Mouse (Mus musculus) testis, postnatal 10 days (tissue): ENCODE results near the gene Capns2.

Source experiments
- DNase-seq: peaks from one replicate; pipeline ENCODE4 v3.0.0; 2021; ENCODE audit warnings: low spot score

The Capns2 gene

DNA sequence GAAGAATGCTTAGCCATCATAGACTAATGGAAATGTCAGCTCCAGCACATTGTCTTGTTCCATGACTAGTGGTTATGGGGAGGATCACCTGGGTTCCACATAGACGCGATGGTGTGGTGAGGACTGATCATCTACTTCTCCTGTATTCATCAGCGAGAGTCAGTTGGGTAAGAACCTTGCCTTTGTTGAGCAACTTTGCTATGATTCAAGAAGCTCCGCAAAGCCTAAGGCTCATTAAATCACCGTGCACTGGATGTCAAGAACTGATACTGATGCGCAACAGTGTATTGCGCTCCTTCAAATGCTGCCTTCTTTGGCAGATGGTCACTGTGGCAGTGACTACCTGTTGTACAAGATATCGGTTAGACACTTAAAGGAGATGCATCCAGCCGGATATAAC is 5.3 kb downstream of the Capns2 start:
- no peak for DNase-seq

DNA sequence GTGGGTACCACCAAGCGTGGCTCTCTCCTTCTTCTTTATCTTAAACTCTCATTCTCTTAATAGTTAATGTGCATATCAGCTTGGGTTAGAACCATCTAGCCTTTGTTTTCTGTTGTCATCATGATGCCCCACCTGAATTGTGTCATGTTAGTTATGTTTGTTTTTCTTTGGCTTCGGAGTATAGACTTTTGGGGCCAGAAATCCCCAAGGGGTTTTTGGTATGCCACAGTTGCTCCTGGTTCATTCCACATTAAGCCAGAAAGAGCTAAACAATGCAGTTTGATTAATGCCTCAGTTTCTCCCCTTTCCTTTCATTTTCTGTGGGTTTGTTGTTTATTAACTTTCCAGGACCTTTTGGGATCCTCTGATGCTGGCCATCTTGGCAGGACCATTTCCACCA is 7.2 kb downstream of the Capns2 start:
- no peak for DNase-seq

DNA sequence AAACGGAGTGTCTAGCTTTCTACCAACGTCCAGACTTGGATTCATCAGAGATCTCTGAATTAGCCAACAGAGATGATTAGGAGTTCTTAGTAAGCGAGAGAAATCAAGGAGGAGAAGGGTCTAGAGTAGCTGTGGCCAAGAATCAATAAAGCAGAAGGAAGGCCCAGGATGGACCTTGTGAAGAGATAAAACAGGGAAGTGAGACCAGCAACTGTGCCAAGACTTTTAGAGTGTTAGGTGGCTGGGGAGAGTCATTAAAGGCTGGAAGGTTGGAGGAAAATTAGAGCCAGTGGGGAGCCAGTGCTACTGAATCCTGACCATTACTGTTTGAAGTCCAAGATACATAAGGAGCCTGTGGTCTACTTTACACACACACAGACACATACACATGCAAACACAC is 10.3 kb downstream of the Capns2 start:
- no peak for DNase-seq

GRCm38 (mm10) chr8:92913396-92913795 is 12.2 kb downstream of the Capns2 start:
- no peak for DNase-seq

- no peak for DNase-seq
Observed at GRCm38 (mm10) chr8:92916082-92916481, 14.9 kb downstream of the Capns2 start.

DNA sequence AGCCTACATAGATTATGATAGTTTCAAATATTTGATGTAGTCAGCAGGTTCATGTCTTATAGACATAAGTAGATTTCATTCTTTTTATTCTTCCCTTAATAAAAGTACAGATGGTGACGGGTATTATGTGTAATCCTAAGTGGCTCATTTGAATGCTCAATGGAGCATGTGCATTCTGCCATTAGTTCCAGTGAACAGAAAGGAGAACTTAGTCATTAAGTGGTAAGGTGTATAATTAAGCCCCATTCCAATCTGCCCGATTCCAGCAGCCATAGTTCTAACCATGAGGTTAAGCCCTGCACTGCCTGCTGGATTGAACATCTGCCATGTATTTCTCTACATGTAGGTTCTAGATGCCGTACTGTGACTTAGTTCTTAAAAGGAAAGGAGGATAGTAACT is 20.6 kb downstream of the Capns2 start:
- no peak for DNase-seq

GRCm38 (mm10) chr8:92928986-92929385 is 27.8 kb downstream of the Capns2 start:
- no peak for DNase-seq

- no peak for DNase-seq
Observed at GRCm38 (mm10) chr8:92938056-92938455, 36.8 kb downstream of the Capns2 start.

GRCm38 (mm10) chr8:92949071-92949470 is 47.9 kb downstream of the Capns2 start:
- DNase-seq: no peak

DNA sequence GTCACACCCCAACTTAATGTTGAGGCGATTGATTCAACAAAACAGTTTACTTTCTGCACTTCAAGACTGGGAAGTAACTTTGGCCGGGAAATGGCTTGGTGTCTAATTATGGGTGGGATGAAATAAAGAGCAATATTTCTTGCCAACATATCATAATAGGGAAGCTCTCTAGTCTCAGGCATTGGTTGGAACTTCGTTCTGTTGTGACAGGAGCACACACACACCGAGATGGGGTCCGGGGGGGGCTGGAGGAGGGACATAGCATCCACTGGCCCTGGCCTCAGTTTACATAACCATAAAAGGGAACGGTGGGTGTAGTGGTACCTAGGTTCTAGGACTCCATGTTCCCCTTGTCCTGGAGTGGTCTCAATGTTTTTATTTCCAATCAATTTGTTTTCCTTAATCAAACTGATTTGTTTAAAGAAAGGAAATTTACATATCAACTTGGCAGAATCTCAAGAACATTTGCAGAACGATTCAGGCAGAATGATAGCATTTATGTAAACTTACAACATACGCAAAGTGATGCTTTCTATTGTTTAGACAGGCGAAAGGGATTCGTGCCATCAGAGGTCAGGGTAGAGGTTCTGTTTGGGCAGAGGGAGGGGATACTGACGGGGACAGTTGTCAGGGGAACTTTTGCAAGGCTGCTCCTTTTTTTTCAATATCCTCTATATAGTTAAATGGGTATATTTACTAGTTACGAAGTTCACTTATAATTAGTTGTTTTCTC is 49.6 kb downstream of the Capns2 start:
- DNase-seq: no peak
